Mouse (Mus musculus) lung, adult 18-20 months (tissue): Measurements from ENCODE around the gene Fam178b.
"Not testable (repeated sequence)": the region's sequence is repeated elsewhere in the genome, so short reads cannot be mapped to it uniquely, and the experiment has no call there.

ENCODE experiments used
- DNase-seq, 2 experiments: peaks; one replicate each; pipeline ENCODE4 v3.0.0; 2022; ENCODE audit warnings: mixed read lengths in 2 of 2

Gene Fam178b

DNA sequence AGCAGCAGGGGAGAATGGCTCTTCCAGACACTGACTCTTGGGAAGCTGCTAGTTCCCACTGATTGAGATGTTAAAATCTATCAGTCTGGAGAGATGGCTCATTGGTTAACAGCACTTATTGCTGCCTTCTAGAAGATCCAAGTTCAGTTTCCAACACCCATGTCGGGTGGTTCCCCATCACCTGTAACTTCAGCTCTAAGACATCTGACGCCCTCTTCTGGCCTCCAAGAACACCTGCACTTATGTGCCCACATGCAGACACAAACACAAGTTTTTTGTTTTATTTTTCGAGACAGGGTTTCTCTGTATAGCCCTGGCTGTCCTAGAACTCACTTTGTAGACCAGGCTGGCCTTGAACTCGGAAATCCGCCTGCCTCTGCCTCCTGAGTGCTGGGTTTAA, 67.0 kb downstream of the Fam178b start:
- not testable (repeated sequence) for DNase-seq

DNA sequence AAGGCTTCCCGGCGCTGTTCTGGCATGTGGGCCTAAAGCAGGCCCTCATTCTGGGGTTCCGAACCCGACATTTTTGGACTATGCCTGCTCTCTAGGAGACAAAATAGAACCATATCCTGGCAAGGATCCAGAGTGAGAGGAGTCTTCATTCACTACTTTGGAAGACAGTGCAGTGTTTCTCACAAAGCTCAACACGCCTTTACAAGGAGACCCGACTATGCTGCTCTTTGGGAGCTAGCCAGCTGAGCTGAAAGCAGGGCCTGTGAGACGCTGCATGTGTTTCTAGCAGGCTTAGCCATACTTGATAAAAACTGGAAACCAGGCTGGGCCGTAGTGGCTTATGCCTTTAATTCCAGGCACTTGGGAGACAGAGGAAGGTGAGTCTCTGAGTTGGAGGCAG, 67.8 kb downstream of the Fam178b start:
- no peak for DNase-seq

DNA sequence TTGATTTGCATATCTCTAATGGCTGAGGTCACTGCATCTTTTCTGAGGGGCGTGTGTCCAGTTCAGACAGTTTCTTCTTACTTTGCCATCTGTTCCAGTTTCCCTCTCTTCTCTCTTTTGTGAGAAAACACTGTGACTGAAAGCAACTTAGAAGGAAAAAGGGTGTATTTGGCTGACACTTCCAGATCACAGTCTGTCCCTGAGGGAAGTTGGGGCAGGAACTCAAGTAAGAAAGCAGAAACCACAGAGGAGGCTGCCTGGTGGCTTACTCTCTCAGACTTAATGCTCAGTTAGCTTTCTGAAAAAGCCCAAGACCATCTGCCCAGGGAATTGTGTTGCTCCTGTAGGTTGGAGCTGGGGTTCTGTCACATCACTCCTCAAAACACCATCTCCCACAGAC, 68.4 kb downstream of the Fam178b start:
- DNase-seq: no peak

DNA sequence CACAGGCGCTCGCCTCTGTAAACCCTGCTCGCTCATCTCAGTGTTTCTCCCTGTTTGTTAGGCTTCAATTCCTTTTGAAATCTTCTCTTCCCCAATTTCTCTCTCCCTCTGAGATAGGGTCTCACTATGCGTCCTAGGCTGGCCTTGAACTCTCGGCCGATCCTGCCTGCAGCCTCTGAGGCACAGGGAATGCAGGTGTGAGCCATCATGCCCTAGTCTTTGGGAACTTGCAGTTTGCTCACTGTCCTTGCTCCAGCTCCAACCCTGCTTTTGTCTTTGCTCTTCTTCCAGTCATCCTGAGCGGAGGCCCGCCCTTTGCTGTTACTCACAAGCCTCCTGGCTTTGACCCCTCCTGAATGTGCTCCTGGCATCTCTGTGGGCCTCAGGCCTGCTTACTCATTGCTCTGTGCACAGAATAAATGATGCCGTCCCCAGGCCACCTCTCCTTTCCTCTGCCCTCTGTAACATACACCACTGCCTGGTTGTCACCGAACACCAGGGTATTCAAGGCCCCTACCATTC, 69.5 kb downstream of the Fam178b start:
- DNase-seq: no peak

DNA sequence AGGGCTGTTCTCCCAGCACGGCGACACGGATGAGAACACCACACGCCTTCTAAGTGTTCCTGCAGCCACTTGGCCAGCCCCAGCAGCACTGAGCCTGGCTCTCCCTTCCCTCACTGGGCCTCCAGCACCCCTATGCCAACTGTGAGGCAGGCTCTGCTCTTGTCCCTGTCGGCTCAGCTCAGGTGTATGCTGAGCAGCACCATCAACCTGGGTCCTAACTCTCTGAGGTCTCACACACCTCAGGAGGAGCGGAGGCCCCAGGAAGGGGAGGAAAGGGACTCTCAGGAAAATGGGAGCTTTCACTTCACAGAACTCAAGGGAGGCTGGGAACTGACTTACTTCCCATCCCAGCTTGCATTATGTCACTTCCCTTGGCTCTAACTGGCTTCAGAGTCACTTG, 70.6 kb downstream of the Fam178b start:
- DNase-seq: no peak

DNA sequence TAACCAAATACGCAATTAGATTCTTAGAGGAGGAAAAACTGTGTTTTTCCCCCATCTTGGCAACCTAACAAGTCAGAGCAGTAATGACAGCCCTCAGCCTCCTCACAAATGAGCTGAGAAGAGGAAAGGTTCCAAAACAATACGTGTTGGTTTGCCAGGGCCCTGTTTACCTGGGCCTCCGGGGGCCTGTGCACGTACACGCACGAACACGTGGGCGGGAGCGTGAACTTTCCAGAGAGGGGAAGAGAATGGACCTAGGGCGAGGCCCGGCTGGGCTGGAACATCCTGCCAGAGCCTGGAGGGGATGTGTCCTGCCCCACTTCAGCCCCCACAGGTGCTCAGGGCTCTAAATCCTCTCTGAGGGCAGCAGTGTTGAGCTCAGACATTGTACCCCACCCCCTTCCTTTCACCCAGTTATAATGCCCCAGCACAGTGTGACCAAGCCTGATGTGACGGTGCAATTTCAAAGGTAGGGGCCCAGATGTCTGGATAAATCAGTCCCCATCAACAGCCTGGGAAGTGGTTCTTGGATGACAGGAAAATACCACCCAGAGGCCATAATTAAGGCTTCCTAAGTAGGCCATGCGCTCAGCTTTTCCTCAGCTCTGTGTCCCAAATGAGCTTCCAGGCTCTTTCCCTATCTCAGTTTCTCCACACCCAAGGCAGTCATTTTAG, 71.4 kb downstream of the Fam178b start:
- no peak for DNase-seq

DNA sequence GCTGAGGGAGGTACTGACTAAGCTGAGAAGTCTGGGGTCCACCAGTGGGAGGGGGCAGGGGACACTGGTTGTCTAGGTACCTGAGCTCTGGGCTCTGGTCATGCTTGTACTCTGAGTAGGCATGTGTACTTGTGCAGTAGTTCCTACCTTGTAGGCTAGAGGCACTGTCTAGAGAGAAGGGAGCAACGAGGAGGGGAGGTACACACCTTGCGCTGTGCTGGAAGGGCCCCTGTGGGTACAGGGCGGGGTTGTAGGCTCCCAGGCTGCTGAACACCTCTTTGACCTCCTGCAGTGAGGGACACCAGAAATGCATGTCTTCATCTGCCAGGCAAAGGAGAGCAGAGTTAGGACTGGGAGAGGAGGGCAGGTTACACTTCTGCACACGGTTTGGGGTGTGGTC, 74.8 kb downstream of the Fam178b start:
- no peak for DNase-seq

DNA sequence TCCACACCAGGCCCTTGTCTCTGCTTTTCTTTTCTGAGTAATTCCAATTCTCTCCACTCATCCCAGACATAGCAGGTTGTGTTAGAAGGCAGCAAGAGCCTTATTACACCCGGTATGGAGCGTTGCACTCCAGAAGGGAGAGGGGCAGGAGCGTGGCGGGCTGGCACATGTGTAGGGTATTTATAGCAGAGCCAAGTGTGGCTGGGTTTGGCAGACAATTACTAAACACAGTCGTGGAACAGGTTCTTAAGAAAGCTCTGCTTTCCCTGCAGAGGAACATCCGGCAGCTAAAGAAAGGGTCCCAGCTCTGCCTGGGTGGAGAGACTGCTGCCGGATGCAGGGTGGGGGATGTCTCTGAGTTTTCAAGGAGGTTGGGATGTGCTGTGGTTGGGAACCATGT, 76.0 kb downstream of the Fam178b start:
- no peak for DNase-seq

DNA sequence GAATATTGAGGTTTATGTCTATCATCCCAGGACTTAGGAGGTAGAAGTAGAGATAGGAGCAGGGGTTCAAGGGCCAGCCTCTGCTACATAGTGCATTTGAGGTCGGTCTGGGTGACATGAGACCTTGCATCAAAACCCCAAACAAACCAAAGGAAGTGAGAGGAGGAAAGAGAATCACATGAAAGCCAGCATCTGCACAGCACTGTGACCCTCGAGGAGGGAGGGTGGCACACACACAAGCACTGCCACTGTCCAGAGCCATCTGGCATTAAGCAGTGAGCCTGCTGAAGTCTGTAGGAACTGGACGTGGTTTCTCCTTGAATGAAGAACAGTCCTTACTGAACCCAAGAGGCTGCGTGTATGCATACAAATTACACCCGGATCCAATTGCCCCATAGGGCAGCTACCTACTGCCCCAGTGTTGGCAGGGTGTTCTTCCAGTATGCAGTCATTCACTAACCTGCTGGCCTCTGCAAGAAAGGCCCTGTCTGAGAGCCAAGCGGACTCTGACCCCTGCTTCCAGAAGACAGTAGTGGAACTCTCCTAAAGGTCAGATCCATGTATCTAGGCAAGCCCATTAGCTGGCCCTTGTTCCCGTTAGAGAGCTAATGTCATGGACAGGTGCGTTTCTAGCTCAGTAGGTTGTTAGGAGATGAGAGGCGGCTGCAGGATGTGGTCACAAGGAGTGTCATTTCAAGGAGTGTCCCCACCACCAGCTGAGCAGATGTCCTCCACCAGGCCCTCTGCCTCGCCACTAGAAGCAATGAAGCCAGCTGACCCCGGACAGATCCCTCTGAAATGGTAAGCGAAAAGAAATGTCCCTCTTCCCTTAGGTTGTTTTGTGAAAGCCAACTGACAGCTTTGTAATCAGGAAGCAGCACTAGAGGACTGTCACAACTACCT, 78.5 kb downstream of the Fam178b start:
- DNase-seq: no peak

DNA sequence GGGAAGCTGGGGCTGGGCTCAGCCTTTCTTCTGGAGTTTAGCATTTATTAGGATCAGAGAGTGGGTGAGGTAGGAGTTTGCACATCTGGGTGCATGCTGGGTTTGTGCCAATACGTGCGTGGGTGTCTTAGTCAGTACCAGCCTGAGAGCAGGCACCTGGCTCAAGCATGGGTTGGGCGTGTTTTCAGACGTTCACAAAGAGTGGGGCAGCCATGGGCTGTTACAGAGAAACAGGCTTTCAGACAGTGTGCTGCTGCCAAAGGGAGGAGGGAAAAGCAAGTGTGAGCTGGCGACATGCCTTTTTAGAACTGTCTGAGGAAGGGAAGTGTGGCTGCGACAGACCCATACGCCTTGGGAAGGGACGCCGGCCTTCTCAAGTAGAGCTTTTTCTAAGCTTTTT, 79.6 kb downstream of the Fam178b start:
- peak; percentile 59 to 64 for DNase-seq

DNA sequence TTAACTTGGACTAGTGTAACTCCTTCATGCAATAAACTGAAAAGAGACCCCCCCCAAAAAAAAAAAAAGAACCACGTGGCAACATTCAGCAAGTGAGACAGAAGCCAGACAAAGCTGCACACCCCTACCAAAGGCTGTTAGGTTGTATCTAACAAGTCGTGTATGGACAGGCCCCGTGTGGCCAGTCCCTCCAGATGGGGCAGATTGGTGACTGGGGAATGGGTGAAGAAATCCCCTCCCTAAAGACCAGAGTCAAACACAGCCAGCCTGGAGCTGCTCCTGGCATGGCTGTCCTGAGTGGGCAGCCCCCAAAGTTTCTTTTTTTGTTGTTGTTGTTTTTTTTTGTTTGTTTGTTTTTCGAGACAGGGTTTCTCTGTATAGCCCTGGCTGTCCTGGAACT, 80.7 kb downstream of the Fam178b start:
- DNase-seq: no peak

DNA sequence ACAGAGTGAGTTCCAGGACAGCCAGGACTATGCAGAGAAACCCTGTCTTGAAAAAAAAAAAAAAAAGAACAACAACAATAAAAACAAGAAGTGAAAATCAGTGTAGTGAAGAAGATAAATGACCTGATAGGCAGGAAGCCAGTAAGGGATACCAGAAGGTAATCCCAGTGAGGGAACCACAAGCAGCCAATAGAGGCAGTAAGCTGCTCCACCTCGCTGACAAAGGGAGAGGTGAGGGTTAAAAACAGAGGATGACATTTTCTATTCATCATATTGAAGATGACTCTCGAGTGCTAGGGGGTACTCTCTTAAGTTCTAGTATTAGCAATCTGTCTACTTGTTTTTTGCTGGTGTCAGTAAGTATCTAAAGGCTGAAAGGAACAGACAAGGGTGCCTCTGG, 84.6 kb downstream of the Fam178b start:
- DNase-seq: no peak

DNA sequence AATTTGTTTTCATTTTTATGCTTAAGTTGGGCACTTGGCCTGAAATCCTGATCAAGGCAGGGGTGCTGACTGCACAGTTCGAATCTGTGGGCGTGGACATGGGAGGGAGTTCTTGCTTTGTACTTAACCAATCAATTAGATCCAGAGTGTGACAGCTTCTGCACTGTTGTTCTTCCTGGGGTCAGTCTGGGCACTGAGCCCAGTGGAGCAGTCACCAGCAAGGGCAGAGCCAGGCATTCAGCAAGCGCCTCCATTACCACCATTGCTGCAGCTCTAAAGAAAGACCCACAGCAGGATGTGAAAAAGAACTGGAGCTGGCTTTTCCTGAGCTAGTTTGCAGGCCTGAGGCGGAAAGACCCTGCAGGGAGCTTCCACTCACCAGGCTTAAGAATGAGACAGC, 86.9 kb downstream of the Fam178b start:
- DNase-seq: peak; percentile 69 to 73

DNA sequence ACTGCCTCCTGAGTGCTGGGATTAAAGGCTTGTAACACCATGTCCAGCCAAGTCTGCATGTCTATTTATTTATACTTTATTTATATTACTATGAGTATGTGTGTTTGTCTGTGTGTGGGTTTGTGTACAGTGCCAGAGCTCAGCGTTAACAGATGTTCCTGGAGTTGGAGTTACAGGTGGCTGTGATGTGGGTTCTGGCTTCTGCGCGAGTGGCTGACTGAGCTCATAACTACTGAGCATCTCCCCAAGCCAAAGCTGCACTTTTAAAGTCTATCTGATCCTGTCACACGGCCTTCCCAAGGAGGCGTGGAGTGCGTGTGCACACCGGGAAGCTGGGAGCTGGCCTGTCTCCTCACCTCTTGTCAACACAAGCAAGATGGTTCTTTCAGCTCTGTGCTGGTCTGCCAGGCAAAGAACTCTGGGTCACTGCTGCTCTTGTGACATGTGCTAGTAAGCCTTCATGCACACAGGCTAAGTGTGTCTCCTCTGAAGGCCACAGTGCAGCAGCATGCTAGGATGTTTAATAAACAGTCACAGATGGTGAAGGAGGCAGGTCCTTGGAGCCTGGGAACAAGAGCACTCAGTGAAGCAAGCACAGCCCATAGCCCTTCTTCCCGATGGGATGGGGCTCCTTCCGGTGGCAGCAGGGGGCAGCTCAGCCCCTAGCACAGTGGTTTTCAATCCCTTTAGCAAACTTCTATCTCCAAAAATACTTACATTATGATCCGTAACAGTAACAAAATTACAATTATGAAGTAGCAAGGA, 87.6 kb downstream of the Fam178b start:
- no peak for DNase-seq

DNA sequence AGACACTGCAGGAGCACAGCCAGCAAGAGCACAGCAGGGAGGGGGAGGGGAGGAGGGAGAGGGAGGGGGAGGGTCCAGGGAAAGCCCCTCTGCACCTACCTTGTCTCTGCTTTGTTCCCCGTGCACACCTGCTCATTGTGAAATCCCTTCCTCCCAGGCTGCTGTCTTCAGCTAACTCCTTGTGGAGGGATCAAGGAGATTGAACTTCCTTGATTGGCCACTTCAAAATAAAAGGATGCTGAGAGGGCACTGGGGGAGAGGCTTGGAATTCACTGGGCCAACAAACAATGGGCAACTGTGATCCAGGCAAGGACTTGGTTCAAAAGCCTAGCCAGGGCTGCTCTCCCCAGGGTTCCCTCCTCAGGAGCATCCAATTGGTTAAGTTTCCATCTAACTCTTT, 89.9 kb downstream of the Fam178b start:
- DNase-seq: peak in 1 of 2 experiments; percentile 51

DNA sequence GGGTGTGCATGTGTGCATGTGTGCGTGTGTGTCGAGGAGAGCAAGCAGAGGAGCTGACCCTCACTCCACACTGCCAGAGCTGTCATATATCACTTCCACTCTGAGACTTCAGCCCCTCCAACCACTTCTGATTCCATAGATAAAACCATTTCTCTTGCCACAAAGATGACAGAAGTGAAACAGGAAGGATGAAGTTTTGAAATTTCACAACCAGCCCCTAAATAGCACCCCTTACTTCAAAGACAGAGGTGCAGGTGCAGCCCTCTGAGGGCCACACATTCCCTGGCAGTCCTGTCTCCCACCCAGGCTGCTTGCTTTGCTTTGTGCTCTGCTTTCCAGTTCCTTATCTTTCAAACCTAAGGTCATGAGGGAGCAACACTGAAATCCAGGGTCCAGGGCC, 91.6 kb downstream of the Fam178b start:
- DNase-seq: no peak

DNA sequence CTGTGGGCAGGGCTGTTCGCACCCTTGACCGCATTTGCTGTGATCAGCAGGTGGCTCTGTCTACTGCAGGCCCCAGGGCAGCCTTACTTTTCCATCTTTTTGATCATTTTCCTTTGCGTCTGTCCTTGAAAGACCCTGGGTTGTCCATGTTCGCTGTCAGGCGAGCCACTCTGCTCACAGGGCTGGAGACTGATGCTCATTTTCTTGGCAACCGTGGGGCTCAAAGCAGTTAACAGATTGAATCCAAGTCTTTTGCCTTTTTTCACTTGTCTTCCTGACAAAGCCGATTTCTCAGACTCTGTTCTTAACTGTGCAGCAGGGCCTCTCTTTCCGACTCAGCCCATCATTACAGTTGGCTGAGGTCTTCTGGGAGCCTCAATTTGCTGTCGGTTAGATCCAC, 92.3 kb downstream of the Fam178b start:
- no peak for DNase-seq

DNA sequence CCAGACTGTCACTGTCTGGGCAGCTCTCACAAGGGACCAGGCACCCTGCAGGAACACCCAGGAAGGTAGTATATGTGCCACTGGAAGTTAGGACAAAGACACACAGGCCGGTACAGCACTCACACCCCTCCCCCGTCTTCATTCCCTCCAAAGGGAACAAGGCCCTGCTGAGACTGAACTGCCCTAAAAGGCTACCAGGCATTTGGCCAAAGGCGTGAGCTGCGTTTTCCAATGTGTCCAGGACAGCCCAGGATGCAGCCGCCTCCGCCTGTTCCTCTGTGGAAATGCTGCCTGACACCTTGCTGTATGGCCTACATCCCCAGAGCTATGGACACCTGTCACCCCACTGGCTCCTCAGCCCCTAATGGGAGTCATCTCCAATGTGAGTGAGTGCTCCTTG, 93.5 kb downstream of the Fam178b start:
- peak in 1 of 2 experiments; percentile 69 for DNase-seq

DNA sequence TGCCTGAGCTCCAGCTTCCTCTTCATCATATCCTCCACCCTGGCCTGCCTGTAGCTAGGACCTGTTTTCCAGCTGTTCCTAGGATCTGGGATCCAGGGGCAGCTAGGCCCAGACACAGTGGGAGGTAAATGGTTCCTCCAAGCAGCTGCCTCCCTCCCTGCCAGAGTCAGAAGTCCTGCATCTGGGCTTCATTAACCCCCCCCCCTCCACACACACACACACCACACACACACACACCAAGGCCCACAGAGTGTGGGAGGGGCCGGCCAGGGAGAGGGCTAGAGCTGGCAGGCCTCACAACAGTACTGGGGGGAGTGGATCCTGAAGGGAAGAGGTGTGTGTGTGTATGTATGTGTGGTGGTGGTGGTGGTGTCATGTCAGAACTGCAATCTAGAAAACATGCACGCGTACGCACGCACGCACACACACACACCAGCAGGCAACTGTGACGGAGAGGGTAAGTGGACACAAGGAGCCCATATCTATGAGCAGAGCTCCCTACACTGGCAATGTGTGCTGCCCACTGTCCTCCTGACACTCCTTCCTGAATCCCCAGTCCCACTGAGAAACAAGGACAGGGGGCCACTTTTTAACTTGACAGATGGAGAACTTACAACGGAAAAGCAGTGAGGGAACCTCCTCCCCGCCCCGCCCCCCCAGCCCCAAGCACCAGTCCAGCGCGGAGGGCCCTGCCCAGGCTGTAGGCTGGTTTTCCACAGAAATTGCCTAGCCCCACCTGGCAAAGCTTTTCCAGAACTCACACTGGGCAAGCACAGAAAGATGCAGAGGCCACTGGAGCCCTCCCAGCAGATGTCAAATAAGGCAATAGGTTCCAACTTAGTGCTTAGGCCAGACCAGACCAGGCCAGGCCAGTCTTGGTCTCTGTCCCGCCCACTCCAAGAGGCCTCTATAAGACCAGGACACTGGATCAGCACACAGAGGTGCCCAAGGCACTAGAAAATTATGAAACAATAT, 94.2 kb downstream of the Fam178b start:
- DNase-seq: no peak

DNA sequence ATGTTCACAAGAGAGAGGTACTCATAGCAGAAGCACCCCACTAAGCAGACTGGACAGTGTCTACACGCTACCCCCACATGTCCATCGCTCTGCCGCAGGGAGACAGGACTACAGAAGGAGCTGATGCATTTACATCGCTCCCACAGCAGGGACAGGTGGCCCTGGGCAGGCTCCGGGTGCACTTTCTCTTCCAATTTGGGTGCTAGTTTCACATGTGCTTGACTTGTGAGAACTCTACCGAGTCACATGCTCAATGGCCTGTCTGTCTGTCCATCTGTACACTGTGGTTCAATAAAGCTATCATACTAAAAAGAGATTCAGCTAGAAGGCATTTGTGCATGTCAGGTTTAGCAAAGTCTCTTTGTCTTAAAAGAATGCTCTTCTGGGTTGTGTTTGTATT, 95.1 kb downstream of the Fam178b start:
- no peak for DNase-seq

DNA sequence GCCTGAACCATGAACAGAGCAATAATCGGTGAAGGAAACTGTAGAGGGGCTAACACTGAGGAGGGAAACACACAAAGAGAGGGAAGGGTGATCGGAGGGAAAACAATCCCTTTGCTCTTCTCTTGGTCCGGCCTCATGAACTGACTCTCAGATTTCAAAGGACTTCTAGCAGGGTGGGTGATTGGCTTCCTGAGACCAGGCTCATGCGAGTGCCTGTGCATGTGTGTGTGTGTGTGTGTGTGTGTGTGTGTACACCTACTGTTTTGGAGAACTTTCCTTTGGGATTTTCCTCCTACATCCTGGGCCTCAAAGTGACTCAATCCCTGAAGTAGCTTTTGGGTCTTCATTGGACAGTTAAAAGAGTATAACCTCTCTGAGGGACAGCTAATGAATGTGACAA, 96.7 kb downstream of the Fam178b start:
- no peak for DNase-seq
